Mouse (Mus musculus): Measurements from ENCODE around the gene Itsn1. TPM values are rescaled to one million over a fixed set of nuclear protein-coding genes. Genes with fewer than 3 reads are reported as not detected.

Gene Itsn1
- polyA plus RNA-seq, 1 experiment from 2014 or later = 29.6 TPM

- 96% methylated on average over 8 of the region's 8 CpGs for WGBS
- H3K27ac ChIP-seq = no peak overlapping the region
- no peak overlapping the region for H3K9ac ChIP-seq
- no peaks in the 10 kb centered on the region for H3K27me3 ChIP-seq
- peaks cover 66% of the 10 kb centered on the region for H3K36me3 ChIP-seq
- no peak for ATAC-seq (ENCODE audit: insufficient number of reproducible peaks, insufficient read depth, low FRiP score, low TSS enrichment, low read depth)
- no peak overlapping the region for H3K4me3 ChIP-seq
- H3K9me3 ChIP-seq = no peaks in the 10 kb centered on the region
- H3K4me1 ChIP-seq = no peaks in the 10 kb centered on the region
- H3K4me2 ChIP-seq = no peak overlapping the region
Measured at GRCm38 (mm10) chr16:91924426-91924825, 195.3 kb downstream of the Itsn1 start.

GRCm38 (mm10) chr16:91927911-91928630 is 199.0 kb downstream of the Itsn1 start:
- 93% methylated on average over 16 of the region's 16 CpGs for WGBS
- Histone ChIP-seq H3K36me3 (peaks cover 67% of the 10 kb centered on the region), H3K27me3 (no peaks in the 10 kb centered on the region), H3K9ac (no peak overlapping the region), H3K4me1 (peaks cover 11% of the 10 kb centered on the region), H3K27ac (no peak overlapping the region), H3K4me3 (no peak overlapping the region), H3K9me3 (no peaks in the 10 kb centered on the region), H3K4me2 (no peak overlapping the region)
- ATAC-seq (ENCODE audit: insufficient number of reproducible peaks, insufficient read depth, low FRiP score, low TSS enrichment, low read depth) = no peak

- ATAC-seq (ENCODE audit: insufficient number of reproducible peaks, insufficient read depth, low FRiP score, low TSS enrichment, low read depth) = peak; percentile 92
- under 1% methylated on average over 53 of the region's 53 CpGs for WGBS
- H3K27me3 ChIP-seq = no peaks in the 10 kb centered on the region
- peak overlapping the region; percentile 78 for H3K4me2 ChIP-seq
- H3K27ac ChIP-seq = peak overlapping the region; percentile 84
- H3K9ac ChIP-seq = peak overlapping the region; percentile 97
- peaks cover 34% of the 10 kb centered on the region for H3K36me3 ChIP-seq
- peaks cover 11% of the 10 kb centered on the region for H3K4me1 ChIP-seq
- peak overlapping the region; percentile 98 for H3K4me3 ChIP-seq
- no peaks in the 10 kb centered on the region for H3K9me3 ChIP-seq
Measured at GRCm38 (mm10) chr16:91931078-91932013, 202.3 kb downstream of the Itsn1 start.

- Histone ChIP-seq H3K27ac (no peak overlapping the region), H3K4me2 (peak overlapping the region; percentile 78)
Measured at GRCm38 (mm10) chr16:91932082-91932690, 203.1 kb downstream of the Itsn1 start.

GRCm38 (mm10) chr16:91932843-91933518 is 203.9 kb downstream of the Itsn1 start:
- H3K9me3 ChIP-seq = no peaks in the 10 kb centered on the region
- peaks cover 15% of the 10 kb centered on the region for H3K4me1 ChIP-seq
- no peak overlapping the region for H3K9ac ChIP-seq
- no peak overlapping the region for H3K4me2 ChIP-seq
- no peak for ATAC-seq (ENCODE audit: insufficient number of reproducible peaks, insufficient read depth, low FRiP score, low TSS enrichment, low read depth)
- H3K27me3 ChIP-seq = no peaks in the 10 kb centered on the region
- H3K27ac ChIP-seq = no peak overlapping the region
- no peak overlapping the region for H3K4me3 ChIP-seq
- WGBS = 43% methylated on average over 8 of the region's 10 CpGs
- H3K36me3 ChIP-seq = peaks cover 18% of the 10 kb centered on the region

More at GRCm38 (mm10) chr16:91932082-91932690, 203.1 kb downstream of the Itsn1 start:
- Histone ChIP-seq H3K36me3 (peaks cover 26% of the 10 kb centered on the region), H3K9ac (no peak overlapping the region), H3K4me3 (peak overlapping the region; percentile 98), H3K27me3 (no peaks in the 10 kb centered on the region), H3K4me1 (peaks cover 15% of the 10 kb centered on the region), H3K9me3 (no peaks in the 10 kb centered on the region)
- 54% methylated on average over 8 of the region's 8 CpGs for WGBS
- ATAC-seq (ENCODE audit: insufficient number of reproducible peaks, insufficient read depth, low FRiP score, low TSS enrichment, low read depth) = no peak

GRCm38 (mm10) chr16:91935108-91935507 is 206.0 kb downstream of the Itsn1 start:
- Histone ChIP-seq H3K9ac (no peak overlapping the region), H3K9me3 (no peaks in the 10 kb centered on the region), H3K4me2 (no peak overlapping the region), H3K27ac (no peak overlapping the region), H3K36me3 (no peaks in the 10 kb centered on the region), H3K27me3 (no peaks in the 10 kb centered on the region), H3K4me3 (no peak overlapping the region), H3K4me1 (peaks cover 12% of the 10 kb centered on the region)
- WGBS = 41% methylated on average over 8 of the region's 8 CpGs
- no peak for ATAC-seq (ENCODE audit: insufficient number of reproducible peaks, insufficient read depth, low FRiP score, low TSS enrichment, low read depth)

- no peaks in the 10 kb centered on the region for H3K36me3 ChIP-seq
- H3K27me3 ChIP-seq = peaks cover under 1% of the 10 kb centered on the region; the same call in 1 of the 2 replicates
- 63% methylated on average over 8 of the region's 8 CpGs for WGBS
- no peak for ATAC-seq (ENCODE audit: insufficient number of reproducible peaks, insufficient read depth, low FRiP score, low TSS enrichment, low read depth)
- no peak overlapping the region for H3K9ac ChIP-seq
- H3K4me1 ChIP-seq = peaks cover 6% of the 10 kb centered on the region
- no peak overlapping the region for H3K4me3 ChIP-seq
- H3K27ac ChIP-seq = no peak overlapping the region
- no peak overlapping the region for H3K4me2 ChIP-seq
- no peaks in the 10 kb centered on the region for H3K9me3 ChIP-seq
Measured at GRCm38 (mm10) chr16:91935726-91936125, 206.6 kb downstream of the Itsn1 start.

GRCm38 (mm10) chr16:91936340-91937030 is 207.4 kb downstream of the Itsn1 start:
- H3K27me3 ChIP-seq = peaks cover 3% of the 10 kb centered on the region; the same call in 1 of the 2 replicates
- H3K9ac ChIP-seq = no peak overlapping the region
- H3K36me3 ChIP-seq = no peaks in the 10 kb centered on the region
- no peak for ATAC-seq (ENCODE audit: insufficient number of reproducible peaks, insufficient read depth, low FRiP score, low TSS enrichment, low read depth)
- 0 out of 2 replicates have a peak, but pooled peaks cover 3% of the 10 kb centered on the region for H3K4me1 ChIP-seq
- no peak overlapping the region for H3K27ac ChIP-seq
- H3K4me3 ChIP-seq = no peak overlapping the region
- H3K9me3 ChIP-seq = no peaks in the 10 kb centered on the region
- no peak overlapping the region for H3K4me2 ChIP-seq
- WGBS = 49% methylated on average over 10 of the region's 10 CpGs

GRCm38 (mm10) chr16:91937281-91937680 is 208.2 kb downstream of the Itsn1 start:
- peaks cover 3% of the 10 kb centered on the region; the same call in 1 of the 2 replicates for H3K27me3 ChIP-seq
- ATAC-seq (ENCODE audit: insufficient number of reproducible peaks, insufficient read depth, low FRiP score, low TSS enrichment, low read depth) = no peak
- H3K27ac ChIP-seq = no peak overlapping the region
- WGBS = 89% methylated on average over 11 of the region's 11 CpGs
- H3K4me2 ChIP-seq = no peak overlapping the region
- 0 out of 2 replicates have a peak, but pooled peaks cover 3% of the 10 kb centered on the region for H3K4me1 ChIP-seq
- H3K9ac ChIP-seq = no peak overlapping the region
- no peaks in the 10 kb centered on the region for H3K36me3 ChIP-seq
- no peak overlapping the region for H3K4me3 ChIP-seq
- H3K9me3 ChIP-seq = no peaks in the 10 kb centered on the region

GRCm38 (mm10) chr16:91938141-91938540 is 209.1 kb downstream of the Itsn1 start:
- no peak overlapping the region for H3K4me2 ChIP-seq
- H3K27me3 ChIP-seq = peaks cover 3% of the 10 kb centered on the region; the same call in 1 of the 2 replicates
- 79% methylated on average over 5 of the region's 5 CpGs for WGBS
- no peak overlapping the region for H3K4me3 ChIP-seq
- no peak overlapping the region for H3K27ac ChIP-seq
- H3K9ac ChIP-seq = no peak overlapping the region
- 0 out of 2 replicates have a peak, but pooled peaks cover 3% of the 10 kb centered on the region for H3K4me1 ChIP-seq
- no peak for ATAC-seq (ENCODE audit: insufficient number of reproducible peaks, insufficient read depth, low FRiP score, low TSS enrichment, low read depth)
- no peaks in the 10 kb centered on the region for H3K36me3 ChIP-seq
- H3K9me3 ChIP-seq = no peaks in the 10 kb centered on the region

All from embryonic facial prominence, embryonic 13.5 days (tissue).